Mouse (Mus musculus) megakaryocyte, embryonic 14.5 days (primary cell): ENCODE results near the gene Pigl.

Experiments
- FLI1 ChIP-seq: IDR thresholded peaks from 2 replicates; pipeline ENCODE4 v1.6.1; 2012; ENCODE audit warnings: low read length, inconsistent platforms, mixed read lengths
- GATA1 ChIP-seq: IDR thresholded peaks from 3 replicates; pipeline ENCODE4 v1.6.1; 2012; ENCODE audit warnings: mixed read lengths, low read length, inconsistent platforms, borderline replicate concordance

DNA sequence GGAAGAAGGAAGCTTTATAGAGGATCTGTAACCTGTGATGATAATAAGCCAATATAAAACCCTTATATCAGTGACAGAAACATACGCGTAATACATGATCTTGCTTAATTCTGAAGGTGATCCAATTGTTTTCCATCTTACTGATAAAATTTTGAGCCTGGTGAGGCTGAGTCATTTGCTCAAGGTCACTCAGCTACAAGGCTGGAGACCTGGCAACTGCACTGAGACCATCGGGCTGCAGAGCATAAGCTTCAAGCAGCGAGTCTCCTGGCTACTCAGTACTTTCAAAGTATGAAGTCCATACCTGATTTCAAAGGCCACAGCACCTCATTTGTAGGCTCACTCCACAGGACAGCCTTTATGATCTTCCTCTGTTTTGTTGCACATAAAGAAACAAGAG lies 17.9 kb downstream of the Pigl start:
- TF ChIP-seq GATA1 (no peak), FLI1 (no peak)
